Mouse (Mus musculus) macrophage (primary cell): Measurements from ENCODE around the gene Klhl32. TPM values are rescaled to one million over a fixed set of nuclear protein-coding genes. Genes with fewer than 3 reads are reported as not detected.

ENCODE experiments used
- H3K27ac ChIP-seq: fragments of 350-480 bp; formaldehyde crosslinking; 2 replicates; pipeline ENCODE4 v1.9.0; 2021
- H3K36me3 ChIP-seq: fragments of 350-480 bp; formaldehyde crosslinking; 2 replicates; pipeline ENCODE4 v1.9.0; 2021; ENCODE audit errors: inconsistent target
- H3K4me3 ChIP-seq: fragments of 350-480 bp; formaldehyde crosslinking; 2 replicates; pipeline ENCODE4 v1.9.0; 2021; ENCODE audit errors: inconsistent target
- H3K79me2 ChIP-seq: fragments of 350-480 bp; formaldehyde crosslinking; 2 replicates; pipeline ENCODE4 v1.9.0; 2021; ENCODE audit errors: inconsistent target
- WGBS: methylation state at CpG from one replicate; pipeline ENCODE4 v1.1.7; 2026; ENCODE audit warnings: inconsistent platforms; ENCODE audit not compliant: missing documents; 5-methylcytosine and 5-hydroxymethylcytosine counted together
- polyA plus RNA-seq: library from polyadenylated mRNA; stranded (reverse); fragments of 250-400 nt; gene quantifications from 3 replicates; pipeline ENCODE4 v1.2.4, GENCODE M21; 2018; ENCODE audit warnings: inconsistent platforms

Klhl32 gene
- polyA plus RNA-seq, 1 experiment from 2014 or later: not detected

GRCm38 (mm10) chr4:24630430-24630829 is 220.5 kb downstream of the Klhl32 start:
- Histone ChIP-seq H3K36me3 (no peaks in the 10 kb centered on the region), H3K4me3 (no peak overlapping the region), H3K27ac (no peak overlapping the region), H3K79me2 (no peaks in the 10 kb centered on the region)
- 83% methylated on average over 2 of the region's 2 CpGs for WGBS

GRCm38 (mm10) chr4:24627871-24628270 is 223.1 kb downstream of the Klhl32 start:
- H3K4me3 ChIP-seq: no peak overlapping the region
- 90% methylated on average over 1 of the region's 1 CpGs for WGBS
- H3K36me3 ChIP-seq: no peaks in the 10 kb centered on the region
- H3K79me2 ChIP-seq: no peaks in the 10 kb centered on the region
- no peak overlapping the region for H3K27ac ChIP-seq

GRCm38 (mm10) chr4:24626686-24627085 is 224.2 kb downstream of the Klhl32 start:
- WGBS: 45% methylated on average over 4 of the region's 4 CpGs
- H3K79me2 ChIP-seq: no peaks in the 10 kb centered on the region

GRCm38 (mm10) chr4:24625951-24626584 is 224.9 kb downstream of the Klhl32 start:
- H3K4me3 ChIP-seq: no peak overlapping the region
- H3K36me3 ChIP-seq: no peaks in the 10 kb centered on the region
- no peak overlapping the region for H3K27ac ChIP-seq
- H3K79me2 ChIP-seq: no peaks in the 10 kb centered on the region
- WGBS: 58% methylated on average over 13 of the region's 13 CpGs

More at GRCm38 (mm10) chr4:24626686-24627085, 224.2 kb downstream of the Klhl32 start:
- Histone ChIP-seq H3K27ac (no peak overlapping the region), H3K36me3 (no peaks in the 10 kb centered on the region), H3K4me3 (no peak overlapping the region)

GRCm38 (mm10) chr4:24621422-24622187 is 229.3 kb downstream of the Klhl32 start:
- no peaks in the 10 kb centered on the region for H3K79me2 ChIP-seq
- no peak overlapping the region for H3K4me3 ChIP-seq
- no peaks in the 10 kb centered on the region for H3K36me3 ChIP-seq
- 95% methylated on average over 9 of the region's 9 CpGs for WGBS
- no peak overlapping the region for H3K27ac ChIP-seq

GRCm38 (mm10) chr4:24620440-24620839 is 230.5 kb downstream of the Klhl32 start:
- H3K36me3 ChIP-seq: no peaks in the 10 kb centered on the region
- no peaks in the 10 kb centered on the region for H3K79me2 ChIP-seq
- no peak overlapping the region for H3K27ac ChIP-seq
- H3K4me3 ChIP-seq: no peak overlapping the region
- WGBS: 88% methylated on average over 5 of the region's 5 CpGs

- H3K27ac ChIP-seq: no peak overlapping the region
- H3K36me3 ChIP-seq: no peaks in the 10 kb centered on the region
- 75% methylated on average over 6 of the region's 6 CpGs for WGBS
- no peaks in the 10 kb centered on the region for H3K79me2 ChIP-seq
- no peak overlapping the region for H3K4me3 ChIP-seq
Observed at GRCm38 (mm10) chr4:24620005-24620404, 230.9 kb downstream of the Klhl32 start.

GRCm38 (mm10) chr4:24609564-24609963 is 241.4 kb downstream of the Klhl32 start:
- Histone ChIP-seq H3K27ac (no peak overlapping the region), H3K4me3 (no peak overlapping the region), H3K36me3 (no peaks in the 10 kb centered on the region), H3K79me2 (no peaks in the 10 kb centered on the region)
- WGBS: 95% methylated on average over 2 of the region's 2 CpGs

GRCm38 (mm10) chr4:24609085-24609484 is 241.8 kb downstream of the Klhl32 start:
- Histone ChIP-seq H3K27ac (no peak overlapping the region), H3K36me3 (no peaks in the 10 kb centered on the region), H3K4me3 (no peak overlapping the region), H3K79me2 (no peaks in the 10 kb centered on the region)
- 83% methylated on average over 3 of the region's 3 CpGs for WGBS

- no peaks in the 10 kb centered on the region for H3K79me2 ChIP-seq
- H3K4me3 ChIP-seq: no peak overlapping the region
- no peak overlapping the region for H3K27ac ChIP-seq
- no peaks in the 10 kb centered on the region for H3K36me3 ChIP-seq
- WGBS: 94% methylated on average over 6 of the region's 6 CpGs
Observed at GRCm38 (mm10) chr4:24601711-24602110, 249.2 kb downstream of the Klhl32 start.

GRCm38 (mm10) chr4:24598637-24599036 is 252.3 kb downstream of the Klhl32 start:
- no peaks in the 10 kb centered on the region for H3K79me2 ChIP-seq
- H3K36me3 ChIP-seq: no peaks in the 10 kb centered on the region
- H3K27ac ChIP-seq: no peak overlapping the region
- H3K4me3 ChIP-seq: no peak overlapping the region
- 100% methylated on average over 1 of the region's 1 CpGs for WGBS

GRCm38 (mm10) chr4:24596942-24597611 is 253.8 kb downstream of the Klhl32 start:
- 84% methylated on average over 6 of the region's 6 CpGs for WGBS
- no peaks in the 10 kb centered on the region for H3K36me3 ChIP-seq

GRCm38 (mm10) chr4:24594824-24595223 is 256.1 kb downstream of the Klhl32 start:
- Histone ChIP-seq H3K36me3 (no peaks in the 10 kb centered on the region), H3K79me2 (no peaks in the 10 kb centered on the region), H3K27ac (no peak overlapping the region), H3K4me3 (no peak overlapping the region)

More at GRCm38 (mm10) chr4:24596942-24597611, 253.8 kb downstream of the Klhl32 start:
- Histone ChIP-seq H3K27ac (no peak overlapping the region), H3K4me3 (no peak overlapping the region), H3K79me2 (no peaks in the 10 kb centered on the region)

GRCm38 (mm10) chr4:24583997-24584396 is 266.9 kb downstream of the Klhl32 start:
- 95% methylated on average over 3 of the region's 3 CpGs for WGBS
- Histone ChIP-seq H3K79me2 (no peaks in the 10 kb centered on the region), H3K4me3 (no peak overlapping the region), H3K27ac (no peak overlapping the region), H3K36me3 (no peaks in the 10 kb centered on the region)

- Histone ChIP-seq H3K79me2 (no peaks in the 10 kb centered on the region), H3K27ac (no peak overlapping the region), H3K36me3 (no peaks in the 10 kb centered on the region), H3K4me3 (no peak overlapping the region)
- WGBS: 18% methylated on average over 1 of the region's 1 CpGs
Observed at GRCm38 (mm10) chr4:24582295-24582694, 268.6 kb downstream of the Klhl32 start.
